Mouse (Mus musculus) kidney, embryonic 16.5 days (tissue): ENCODE results near the gene Hist1h4m. TPM values are rescaled to one million over a fixed set of nuclear protein-coding genes. Genes with fewer than 3 reads are reported as not detected.
"Not testable (repeated sequence)": the region's sequence is repeated elsewhere in the genome, so short reads cannot be mapped to it uniquely, and the experiment has no call there.

ENCODE experiments used
- ATAC-seq: fragments of 200-750 bp; cut with Nextera tagmentation; 2 replicates; pipeline ENCODE4 v1.8.0; 2017; ENCODE audit warnings: moderate TSS enrichment; ENCODE audit not compliant: low FRiP score, low TSS enrichment
- H3K27ac ChIP-seq: fragments of 300-500 bp; sonication (generic); 2 replicates; pipeline ENCODE4 v1.5.1; 2014; ENCODE audit warnings: low read length
- H3K27me3 ChIP-seq: fragments of 300-500 bp; sonication (generic); 2 replicates; pipeline ENCODE4 v1.6.1; 2014; ENCODE audit warnings: low read length, control low read depth, mixed read lengths; ENCODE audit not compliant: insufficient read depth
- H3K36me3 ChIP-seq: fragments of 300-500 bp; sonication (generic); 2 replicates; pipeline ENCODE4 v1.6.1; 2014; ENCODE audit warnings: low read length, control low read depth, mixed read lengths; ENCODE audit not compliant: insufficient read depth
- H3K4me1 ChIP-seq: fragments of 300-500 bp; sonication (generic); 2 replicates; pipeline ENCODE4 v1.6.1; 2014; ENCODE audit warnings: low read length, control low read depth, mixed read lengths; ENCODE audit not compliant: insufficient read depth
- H3K4me2 ChIP-seq: fragments of 300-500 bp; sonication (generic); replicated peaks from 2 replicates; pipeline ENCODE4 v1.6.1; 2014; ENCODE audit warnings: low read depth, low read length
- H3K4me3 ChIP-seq: fragments of 300-500 bp; sonication (generic); 2 replicates; pipeline ENCODE4 v1.5.1; 2014; ENCODE audit warnings: mild to moderate bottlenecking, low read length
- H3K9ac ChIP-seq: fragments of 300-500 bp; sonication (generic); replicated peaks from 2 replicates; pipeline ENCODE4 v1.6.1; 2014; ENCODE audit warnings: low read length
- H3K9me3 ChIP-seq: fragments of 300-500 bp; sonication (generic); 2 replicates; pipeline ENCODE4 v1.6.1; 2016; ENCODE audit warnings: low read length, control low read depth
- WGBS: fragments of 180-500 bp; shearing (Covaris S2); extraction: QIAGEN DNeasy Blood & Tissue Kit; methylation state at CpG from one replicate; pipeline ENCODE4 v1.1.7; 2014; 5-methylcytosine and 5-hydroxymethylcytosine counted together
- polyA plus RNA-seq: library from polyadenylated mRNA; unstranded; fragments of >200 nt; fragmentation: Nextera tagmentation; extraction: Ambion mirVana; gene quantifications from 2 replicates; pipeline ENCODE4 v1.2.1, GENCODE M21; 2015

Gene Hist1h4m
- polyA plus RNA-seq, 1 experiment from 2014 or later: not detected

DNA sequence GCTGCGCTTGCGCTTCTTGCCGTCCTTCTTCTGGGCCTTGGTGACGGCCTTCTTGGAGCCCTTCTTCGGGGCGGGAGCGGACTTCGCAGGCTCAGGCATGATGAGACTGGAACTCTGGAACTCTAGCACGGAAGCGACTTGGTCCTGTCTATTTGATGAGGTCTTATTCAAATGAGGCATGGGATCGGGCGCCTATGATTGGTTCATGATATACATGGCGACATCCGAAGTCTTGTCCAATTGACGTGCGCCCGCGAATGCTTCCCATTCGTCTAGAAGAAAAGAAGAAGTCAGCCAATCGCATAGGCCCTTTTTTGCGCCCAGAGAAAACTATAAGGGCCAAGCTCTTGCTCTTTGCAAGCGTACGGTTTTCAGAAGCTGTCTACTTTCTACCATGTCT lies 1.5 kb upstream of the Hist1h4m start, which contains the start of the genes Hist1h2bq and Hist1h2ao:
TSS of gene Hist1h2bq (minus strand) at position 125 of the 400 bp plus-strand sequence.
TSS of gene Hist1h2ao (plus strand) at position 393 of the 400 bp plus-strand sequence.
- H3K9me3 ChIP-seq, H3K36me3 ChIP-seq, H3K4me2 ChIP-seq, H3K4me1 ChIP-seq, H3K9ac ChIP-seq, H3K27me3 ChIP-seq, H3K27ac ChIP-seq, H3K4me3 ChIP-seq: not testable (repeated sequence)
- peak; percentile 98 for ATAC-seq
- no CpG with 5 or more reads among the region's 23 CpGs for WGBS

GRCm38 (mm10) chr13:21811074-21811473 lies 472 bp upstream of the Hist1h4m start:
- ATAC-seq: peak; percentile 50; the same call in 1 of the 2 replicates
- H3K27me3 ChIP-seq, H3K4me1 ChIP-seq, H3K9ac ChIP-seq, H3K4me3 ChIP-seq, H3K27ac ChIP-seq, H3K4me2 ChIP-seq, H3K36me3 ChIP-seq, H3K9me3 ChIP-seq: not testable (repeated sequence)
- WGBS: no CpG with 5 or more reads among the region's 8 CpGs

DNA sequence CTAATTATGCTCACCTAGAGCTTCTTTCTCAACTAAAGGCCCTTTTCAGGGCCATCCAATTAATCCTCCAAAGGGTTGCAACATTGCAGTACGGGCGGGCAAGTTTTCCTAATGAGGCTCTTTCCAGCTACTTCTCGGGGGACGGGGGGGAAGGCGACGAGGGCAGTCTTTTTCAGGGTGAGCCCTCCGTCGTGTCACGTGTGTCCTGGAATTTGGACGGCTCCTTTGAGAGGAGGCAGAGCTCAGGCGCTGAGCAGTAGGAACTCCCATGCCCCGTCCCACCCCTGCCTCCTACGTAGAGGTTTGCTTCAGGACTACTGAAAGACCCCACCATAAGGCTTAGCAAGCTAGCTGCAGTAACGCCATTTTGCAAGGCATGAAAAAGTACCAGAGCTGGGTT lies 546 bp downstream of the Hist1h4m start:
- not testable (repeated sequence) for H3K9ac ChIP-seq, H3K9me3 ChIP-seq, H3K4me1 ChIP-seq, H3K27me3 ChIP-seq, H3K27ac ChIP-seq, H3K36me3 ChIP-seq
- H3K4me3 ChIP-seq: peak overlapping the region; percentile 20; the same call in 1 of the 2 replicates
- peak overlapping the region; percentile 42 for H3K4me2 ChIP-seq
- 0% methylated on average over 12 of the region's 14 CpGs for WGBS
- ATAC-seq: peak; percentile 52; the same call in 1 of the 2 replicates

DNA sequence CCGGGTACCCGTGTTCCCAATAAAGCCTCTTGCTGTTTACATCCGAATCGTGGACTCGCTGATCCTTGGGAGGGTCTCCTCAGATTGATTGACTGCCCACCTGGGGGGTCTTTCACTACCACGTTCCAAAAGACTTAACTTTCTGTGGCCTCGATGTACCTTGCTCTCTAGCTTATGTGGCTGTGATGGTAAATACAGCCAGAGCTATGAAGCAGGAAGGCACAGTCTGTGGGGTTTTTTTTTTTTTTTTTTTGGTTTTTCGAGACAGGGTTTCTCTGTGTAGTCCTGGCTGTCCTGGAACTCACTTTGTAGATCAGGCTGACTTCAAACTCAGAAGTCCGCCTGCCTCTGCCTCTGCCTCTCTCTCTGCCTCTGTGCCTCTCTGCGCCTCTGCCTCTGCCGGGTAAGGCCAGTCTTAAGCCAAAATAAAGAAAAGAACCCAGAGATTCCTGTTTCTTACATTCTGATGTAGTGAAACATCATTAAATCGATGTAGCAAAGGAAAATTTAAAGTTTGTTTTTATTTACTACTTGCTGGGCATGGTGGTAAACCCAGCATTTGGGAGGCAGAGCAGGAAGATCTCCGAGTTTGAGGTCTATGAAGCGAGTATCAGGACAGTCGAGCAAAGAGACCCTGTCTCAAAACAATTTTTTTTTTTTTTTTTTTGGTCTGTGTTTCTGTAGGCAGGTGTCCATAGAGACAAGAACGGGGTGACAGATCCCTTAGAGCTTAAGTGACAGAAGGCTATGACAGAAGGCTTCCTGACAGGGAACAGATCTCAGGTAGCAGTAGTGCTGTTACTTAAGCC lies 8.7 kb downstream of the Hist1h4m start:
- 73% methylated on average over 6 of the region's 16 CpGs for WGBS
- H3K4me3 ChIP-seq, H3K9me3 ChIP-seq, H3K9ac ChIP-seq, H3K27me3 ChIP-seq, H3K4me2 ChIP-seq, H3K27ac ChIP-seq, H3K36me3 ChIP-seq, ATAC-seq, H3K4me1 ChIP-seq: not testable (repeated sequence)

- 85% methylated on average over 3 of the region's 3 CpGs for WGBS
- H3K4me3 ChIP-seq: no peak overlapping the region
- H3K9me3 ChIP-seq: no peaks in the 10 kb centered on the region
- no peak overlapping the region for H3K9ac ChIP-seq
- H3K4me2 ChIP-seq: no peak overlapping the region
- H3K36me3 ChIP-seq: no peaks in the 10 kb centered on the region
- H3K27me3 ChIP-seq: no peaks in the 10 kb centered on the region
- H3K27ac ChIP-seq: no peak overlapping the region
- ATAC-seq: no peak
- no peaks in the 10 kb centered on the region for H3K4me1 ChIP-seq
These were observed 17.0 kb downstream of the Hist1h4m start for GRCm38 (mm10) chr13:21828511-21828910.

DNA sequence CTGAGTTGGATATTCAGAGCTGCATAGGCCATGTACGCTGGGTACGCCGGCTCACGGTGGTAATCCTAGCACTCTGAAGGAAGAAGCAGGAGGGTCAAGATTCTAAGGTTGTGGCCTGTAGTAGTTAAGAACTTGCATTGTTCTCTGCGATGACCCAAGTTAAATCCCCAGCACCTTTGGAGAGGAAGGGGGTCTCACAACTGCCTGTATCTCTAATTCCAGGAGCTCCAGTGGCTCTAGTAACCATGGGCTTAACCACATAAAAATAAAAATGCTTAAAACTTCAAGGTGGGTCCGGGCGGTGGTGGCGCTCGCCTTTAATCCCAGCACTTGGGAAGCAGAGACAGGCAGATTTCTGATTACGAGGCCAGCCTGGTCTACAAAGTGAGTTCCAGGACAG lies 18.8 kb downstream of the Hist1h4m start:
- no peak for ATAC-seq
- H3K27me3 ChIP-seq: no peaks in the 10 kb centered on the region
- 91% methylated on average over 10 of the region's 10 CpGs for WGBS
- 0 out of 2 replicates have a peak overlapping the region, but pooled peaks have one; percentile 8 for H3K27ac ChIP-seq
- no peaks in the 10 kb centered on the region for H3K4me1 ChIP-seq
- H3K9ac ChIP-seq: no peak overlapping the region
- no peaks in the 10 kb centered on the region for H3K36me3 ChIP-seq
- no peak overlapping the region for H3K4me2 ChIP-seq
- H3K4me3 ChIP-seq: no peak overlapping the region
- no peaks in the 10 kb centered on the region for H3K9me3 ChIP-seq

GRCm38 (mm10) chr13:21831418-21832394 lies 20.2 kb downstream of the Hist1h4m start, which contains the start of gene Hist1h4n:
Gene Hist1h4n (minus strand): TSS chr13:21832196.
- H3K9me3 ChIP-seq, H3K27me3 ChIP-seq, H3K4me1 ChIP-seq, H3K36me3 ChIP-seq, H3K27ac ChIP-seq, H3K9ac ChIP-seq: not testable (repeated sequence)
- Histone ChIP-seq H3K4me3 (0 out of 2 replicates have a peak within 1 kb of the TSS, but pooled peaks have one; percentile 16), H3K4me2 (peak within 1 kb of the TSS; percentile 27; the same call in 1 of the 2 replicates)
- peak; percentile 90 for ATAC-seq
- 0% methylated on average over 19 of the region's 58 CpGs for WGBS

DNA sequence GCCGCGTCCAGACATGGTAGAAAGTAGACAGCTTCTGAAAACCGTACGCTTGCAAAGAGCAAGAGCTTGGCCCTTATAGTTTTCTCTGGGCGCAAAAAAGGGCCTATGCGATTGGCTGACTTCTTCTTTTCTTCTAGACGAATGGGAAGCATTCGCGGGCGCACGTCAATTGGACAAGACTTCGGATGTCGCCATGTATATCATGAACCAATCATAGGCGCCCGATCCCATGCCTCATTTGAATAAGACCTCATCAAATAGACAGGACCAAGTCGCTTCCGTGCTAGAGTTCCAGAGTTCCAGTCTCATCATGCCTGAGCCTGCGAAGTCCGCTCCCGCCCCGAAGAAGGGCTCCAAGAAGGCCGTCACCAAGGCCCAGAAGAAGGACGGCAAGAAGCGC lies 21.9 kb downstream of the Hist1h4m start, which contains the start of the genes Hist1h2ap and Hist1h2br:
TSS of gene Hist1h2ap (minus strand) at position 47 of the 400 bp plus-strand sequence.
TSS of gene Hist1h2br (plus strand) at position 283 of the 400 bp plus-strand sequence.
- WGBS: no CpG with 5 or more reads among the region's 24 CpGs
- H3K9me3 ChIP-seq, H3K4me2 ChIP-seq, H3K27me3 ChIP-seq, H3K27ac ChIP-seq, H3K4me3 ChIP-seq, H3K4me1 ChIP-seq, H3K9ac ChIP-seq, H3K36me3 ChIP-seq: not testable (repeated sequence)
- ATAC-seq: peak; percentile 96

- H3K4me2 ChIP-seq, H3K9me3 ChIP-seq, H3K4me3 ChIP-seq, H3K36me3 ChIP-seq, H3K9ac ChIP-seq, H3K4me1 ChIP-seq, H3K27ac ChIP-seq, H3K27me3 ChIP-seq: not testable (repeated sequence)
- WGBS: no CpG with 5 or more reads among the region's 4 CpGs
- peak; percentile 65; the same call in 1 of the 2 replicates for ATAC-seq
These were observed 29.0 kb downstream of the Hist1h4m start for GRCm38 (mm10) chr13:21840508-21840907.
